Mouse (Mus musculus) limb, embryonic 14.5 days (tissue): ENCODE results near the gene Gm16181. TPM values are rescaled to one million over a fixed set of nuclear protein-coding genes. Genes with fewer than 3 reads are reported as not detected.

ENCODE experiments used
- ATAC-seq: fragments of 200-750 bp; cut with Nextera tagmentation; 2 replicates; pipeline ENCODE4 v1.8.0; 2017; ENCODE audit warnings: low read depth, moderate number of reproducible peaks, moderate TSS enrichment; ENCODE audit not compliant: low FRiP score
- DNase-seq: peaks from one replicate; pipeline ENCODE4 v3.0.0-alpha.2; 2015; ENCODE audit warnings: low spot score
- H3K27ac ChIP-seq: fragments of 300-500 bp; sonication (generic); replicated peaks from 2 replicates; pipeline ENCODE4 v1.5.1; 2014; ENCODE audit warnings: low read depth, mild to moderate bottlenecking, low read length, moderate library complexity, mixed read lengths
- H3K27me3 ChIP-seq: fragments of 300-500 bp; sonication (generic); 2 replicates; pipeline ENCODE4 v1.6.1; 2014; ENCODE audit warnings: low read length, mixed read lengths; ENCODE audit not compliant: control insufficient read depth, insufficient read depth
- H3K36me3 ChIP-seq: fragments of 300-500 bp; sonication (generic); 2 replicates; pipeline ENCODE4 v1.6.1; 2014; ENCODE audit warnings: mild to moderate bottlenecking, low read length, moderate library complexity, mixed read lengths; ENCODE audit not compliant: control insufficient read depth, insufficient read depth
- H3K4me1 ChIP-seq: fragments of 300-500 bp; sonication (generic); 2 replicates; pipeline ENCODE4 v1.6.1; 2014; ENCODE audit warnings: antibody characterized with exemption, low read length, mixed read lengths; ENCODE audit not compliant: control insufficient read depth, insufficient read depth
- H3K4me2 ChIP-seq: fragments of 300-500 bp; sonication (generic); replicated peaks from 2 replicates; pipeline ENCODE4 v1.6.1; 2014; ENCODE audit warnings: low read depth, mild to moderate bottlenecking, low read length, moderate library complexity; ENCODE audit not compliant: severe bottlenecking
- H3K4me3 ChIP-seq: fragments of 300-500 bp; sonication (generic); replicated peaks from 2 replicates; pipeline ENCODE4 v1.5.1; 2014; ENCODE audit warnings: low read length
- H3K9ac ChIP-seq: fragments of 300-500 bp; sonication (generic); 2 replicates; pipeline ENCODE4 v1.6.1; 2014; ENCODE audit warnings: mild to moderate bottlenecking, low read depth, low read length, moderate library complexity; ENCODE audit not compliant: severe bottlenecking
- H3K9me3 ChIP-seq: fragments of 300-500 bp; sonication (generic); 2 replicates; pipeline ENCODE4 v1.6.1; 2016; ENCODE audit warnings: low read length; ENCODE audit not compliant: control insufficient read depth
- POLR2A ChIP-seq: fragments of 200-500 bp; IDR thresholded peaks from 2 replicates; pipeline ENCODE4 v1.8.0; 2012; ENCODE audit warnings: inconsistent platforms, mild to moderate bottlenecking, moderate library complexity, borderline replicate concordance; ENCODE audit not compliant: insufficient read depth, insufficient read length; ENCODE audit errors: extremely low read depth
- WGBS: fragments of 180-500 bp; shearing (Covaris S2); extraction: QIAGEN DNeasy Blood & Tissue Kit; methylation state at CpG from one replicate; pipeline ENCODE4 v1.1.7; 2014; 5-methylcytosine and 5-hydroxymethylcytosine counted together
- polyA plus RNA-seq, 2 experiments: library from polyadenylated mRNA; depleted of rRNA in 1 of 2; stranded (reverse) in 1 of 2; unstranded in 1 of 2; fragments of >200 nt; fragmentation: Nextera tagmentation in 1 of 2; extraction: Ambion mirVana in 1 of 2; gene quantifications; 2 replicates each; pipeline versions ENCODE4 v1.2.1 to v1.2.3; 2012 to 2014

The Gm16181 gene
- polyA plus RNA-seq, 2 experiments: not detected

GRCm38 (mm10) chr17:35224641-35225040 lies 4.0 kb downstream of the Gm16181 start:
- DNase-seq (no peak), ATAC-seq (no peak)
- no peaks in the 10 kb centered on the region for H3K9me3 ChIP-seq
- H3K27ac ChIP-seq: no peak overlapping the region
- H3K9ac ChIP-seq: no peak overlapping the region
- H3K36me3 ChIP-seq: peaks cover 51% of the 10 kb centered on the region
- no peak for TF ChIP-seq POLR2A
- H3K4me3 ChIP-seq: no peak overlapping the region
- H3K4me2 ChIP-seq: no peak overlapping the region
- H3K27me3 ChIP-seq: no peaks in the 10 kb centered on the region
- no peaks in the 10 kb centered on the region for H3K4me1 ChIP-seq
- WGBS: 95% methylated on average over 4 of the region's 4 CpGs

GRCm38 (mm10) chr17:35225456-35225855 lies 4.8 kb downstream of the Gm16181 start:
- Histone ChIP-seq H3K9ac (no peak overlapping the region), H3K9me3 (no peaks in the 10 kb centered on the region), H3K4me1 (no peaks in the 10 kb centered on the region), H3K36me3 (peaks cover 50% of the 10 kb centered on the region), H3K27ac (no peak overlapping the region), H3K4me2 (no peak overlapping the region), H3K27me3 (no peaks in the 10 kb centered on the region), H3K4me3 (no peak overlapping the region)
- no peak for ATAC-seq
- no peak for DNase-seq
- TF ChIP-seq POLR2A: no peak
- 90% methylated on average over 5 of the region's 5 CpGs for WGBS

- Histone ChIP-seq H3K27ac (no peak overlapping the region), H3K4me1 (no peaks in the 10 kb centered on the region), H3K9me3 (no peaks in the 10 kb centered on the region), H3K4me2 (no peak overlapping the region), H3K27me3 (no peaks in the 10 kb centered on the region), H3K36me3 (peaks cover 55% of the 10 kb centered on the region), H3K4me3 (no peak overlapping the region), H3K9ac (no peak overlapping the region)
- DNase-seq (no peak), ATAC-seq (no peak)
- no peak for TF ChIP-seq POLR2A
- WGBS: 86% methylated on average over 14 of the region's 14 CpGs
These were observed 6.0 kb downstream of the Gm16181 start for GRCm38 (mm10) chr17:35226561-35227046.

GRCm38 (mm10) chr17:35231022-35231421 lies 10.4 kb downstream of the Gm16181 start:
- ATAC-seq: no peak
- WGBS: 91% methylated on average over 10 of the region's 10 CpGs
- peaks cover 52% of the 10 kb centered on the region for H3K36me3 ChIP-seq
- no peak for TF ChIP-seq POLR2A
- DNase-seq: no peak
- H3K27me3 ChIP-seq: no peaks in the 10 kb centered on the region
- H3K27ac ChIP-seq: no peak overlapping the region
- H3K4me2 ChIP-seq: no peak overlapping the region
- H3K9ac ChIP-seq: no peak overlapping the region
- no peaks in the 10 kb centered on the region for H3K9me3 ChIP-seq
- H3K4me1 ChIP-seq: peaks cover 21% of the 10 kb centered on the region
- no peak overlapping the region for H3K4me3 ChIP-seq

- Histone ChIP-seq H3K4me2 (no peak overlapping the region), H3K27ac (no peak overlapping the region), H3K36me3 (peaks cover 52% of the 10 kb centered on the region), H3K9ac (no peak overlapping the region), H3K4me1 (peaks cover 23% of the 10 kb centered on the region), H3K9me3 (no peaks in the 10 kb centered on the region), H3K27me3 (no peaks in the 10 kb centered on the region), H3K4me3 (no peak overlapping the region)
- 17% methylated on average over 12 of the region's 12 CpGs for WGBS
- DNase-seq: peak; percentile 85
- TF ChIP-seq POLR2A: no peak
- ATAC-seq: no peak
These were observed 11.4 kb downstream of the Gm16181 start for GRCm38 (mm10) chr17:35232043-35232442.

GRCm38 (mm10) chr17:35232659-35233058 lies 12.0 kb downstream of the Gm16181 start:
- no peaks in the 10 kb centered on the region for H3K27me3 ChIP-seq
- TF ChIP-seq POLR2A: no peak
- ATAC-seq (no peak), DNase-seq (no peak)
- H3K27ac ChIP-seq: peak overlapping the region; percentile 63; the same call in 1 of the 2 replicates
- H3K4me1 ChIP-seq: peaks cover 23% of the 10 kb centered on the region
- no peaks in the 10 kb centered on the region for H3K9me3 ChIP-seq
- peaks cover 47% of the 10 kb centered on the region for H3K36me3 ChIP-seq
- 78% methylated on average over 5 of the region's 5 CpGs for WGBS
- H3K4me2 ChIP-seq: no peak overlapping the region
- H3K9ac ChIP-seq: no peak overlapping the region
- no peak overlapping the region for H3K4me3 ChIP-seq
